Mouse (Mus musculus): ENCODE data around the gene Mex3b. TPM values are rescaled to one million over a fixed set of nuclear protein-coding genes. Genes with fewer than 3 reads are reported as not detected.

Mex3b gene
- total RNA-seq (2021): 3.9 and 5.7 TPM in 2 replicates
- long read RNA-seq, experiment 1: 0 reads
- long read RNA-seq, experiment 2, partial matches to known transcripts: 0 of 1 reads
- long read RNA-seq, experiment 2, other reads (novel, unspliced or antisense): 0 of 1 reads

GRCm38 (mm10) chr7:82867271-82868121, at the start of gene Mex3b:
Gene Mex3b, plus strand, starts transcription at chr7:82867333.
- DNase-seq: peak; percentile 76

GRCm38 (mm10) chr7:82819541-82819940, 47.6 kb upstream of the Mex3b start:
- DNase-seq: no peak

- no peak for DNase-seq
Measured at GRCm38 (mm10) chr7:82820661-82821060, 46.5 kb upstream of the Mex3b start.

- DNase-seq: no peak
Measured at GRCm38 (mm10) chr7:82821501-82821900, 45.6 kb upstream of the Mex3b start.

GRCm38 (mm10) chr7:82822528-82822927, 44.6 kb upstream of the Mex3b start:
- no peak for DNase-seq

- DNase-seq: no peak
Measured at GRCm38 (mm10) chr7:82828193-82828592, 38.9 kb upstream of the Mex3b start.

GRCm38 (mm10) chr7:82829516-82829915, 37.6 kb upstream of the Mex3b start:
- no peak for DNase-seq

- DNase-seq: no peak
Measured at GRCm38 (mm10) chr7:82834471-82834870, 32.7 kb upstream of the Mex3b start.

- no peak for DNase-seq
Measured at GRCm38 (mm10) chr7:82838414-82838813, 28.7 kb upstream of the Mex3b start.

GRCm38 (mm10) chr7:82838965-82839675, 28.0 kb upstream of the Mex3b start:
- no peak for DNase-seq

GRCm38 (mm10) chr7:82842222-82842920, 24.8 kb upstream of the Mex3b start:
- no peak for DNase-seq

- no peak for DNase-seq
Measured at GRCm38 (mm10) chr7:82850756-82851155, 16.4 kb upstream of the Mex3b start.

- DNase-seq: no peak
Measured at GRCm38 (mm10) chr7:82851670-82852069, 15.5 kb upstream of the Mex3b start.

- no peak for DNase-seq
Measured at GRCm38 (mm10) chr7:82854195-82854766, 12.9 kb upstream of the Mex3b start.

- DNase-seq: no peak
Measured at GRCm38 (mm10) chr7:82858611-82859010, 8.5 kb upstream of the Mex3b start.

GRCm38 (mm10) chr7:82860626-82861025, 6.5 kb upstream of the Mex3b start:
- DNase-seq: no peak

- no peak for DNase-seq
Measured at GRCm38 (mm10) chr7:82863341-82863740, 3.8 kb upstream of the Mex3b start.

GRCm38 (mm10) chr7:82864260-82864990, 2.7 kb upstream of the Mex3b start:
- no peak for DNase-seq

GRCm38 (mm10) chr7:82864991-82865771, 2.0 kb upstream of the Mex3b start:
- no peak for DNase-seq

GRCm38 (mm10) chr7:82865834-82866485, 1.2 kb upstream of the Mex3b start:
- DNase-seq: peak; percentile 99
